Mouse (Mus musculus): ENCODE measurements around the gene Orc4. TPM values are rescaled to one million over a fixed set of nuclear protein-coding genes. Genes with fewer than 3 reads are reported as not detected.
"Not testable (repeated sequence)": the region's sequence is repeated elsewhere in the genome, so short reads cannot be mapped to it uniquely, and the experiment has no call there.

Orc4 gene
- polyA plus RNA-seq, 1 experiment from 2014 or later: 123 TPM

GRCm38 (mm10) chr2:48895186-48895585 lies 54.9 kb downstream of the Orc4 start:
- Histone ChIP-seq H3K27me3 (no peaks in the 10 kb centered on the region), H3K4me2 (no peak overlapping the region), H3K4me3 (no peak overlapping the region), H3K9ac (no peak overlapping the region), H3K4me1 (no peaks in the 10 kb centered on the region), H3K9me3 (no peaks in the 10 kb centered on the region), H3K36me3 (peaks cover 27% of the 10 kb centered on the region), H3K27ac (no peak overlapping the region)
- 90% methylated on average over 3 of the region's 3 CpGs for WGBS
- no peak for ATAC-seq (ENCODE audit: insufficient number of reproducible peaks, insufficient read depth, low FRiP score, low TSS enrichment, low read depth)

- Histone ChIP-seq H3K9ac (no peak overlapping the region), H3K4me3 (no peak overlapping the region), H3K4me1 (no peaks in the 10 kb centered on the region), H3K27me3 (no peaks in the 10 kb centered on the region), H3K4me2 (no peak overlapping the region), H3K9me3 (no peaks in the 10 kb centered on the region), H3K36me3 (peaks cover 3% of the 10 kb centered on the region; the same call in 1 of the 2 replicates), H3K27ac (no peak overlapping the region)
- ATAC-seq (ENCODE audit: insufficient number of reproducible peaks, insufficient read depth, low FRiP score, low TSS enrichment, low read depth): no peak
These were observed 64.1 kb downstream of the Orc4 start for GRCm38 (mm10) chr2:48885945-48886344.

GRCm38 (mm10) chr2:48868199-48868913 lies 81.7 kb downstream of the Orc4 start:
- Histone ChIP-seq H3K9me3 (no peaks in the 10 kb centered on the region), H3K4me1 (no peaks in the 10 kb centered on the region), H3K36me3 (no peaks in the 10 kb centered on the region), H3K27me3 (no peaks in the 10 kb centered on the region), H3K4me2 (no peak overlapping the region), H3K27ac (no peak overlapping the region), H3K9ac (no peak overlapping the region), H3K4me3 (no peak overlapping the region)
- no peak for ATAC-seq (ENCODE audit: insufficient number of reproducible peaks, insufficient read depth, low FRiP score, low TSS enrichment, low read depth)
- 88% methylated on average over 5 of the region's 5 CpGs for WGBS

- H3K27me3 ChIP-seq; H3K4me3 ChIP-seq; H3K4me1 ChIP-seq; H3K4me2 ChIP-seq; H3K9ac ChIP-seq; H3K27ac ChIP-seq; H3K36me3 ChIP-seq; ATAC-seq (ENCODE audit: insufficient number of reproducible peaks, insufficient read depth, low FRiP score, low TSS enrichment, low read depth); H3K9me3 ChIP-seq: not testable (repeated sequence)
- WGBS: 93% methylated on average over 6 of the region's 6 CpGs
These were observed 84.5 kb downstream of the Orc4 start for GRCm38 (mm10) chr2:48865596-48865995.

Other genes with a start within 250 kb of the Orc4 start
- 15.0 and 16.3 TPM in 2 replicates for gene Acvr2a, start 136.2 kb downstream of the Orc4 start, polyA plus RNA-seq (2015; fragmentation: Nextera tagmentation; extraction: Ambion mirVana)
- gene Mbd5, start 769 bp downstream of the Orc4 start, polyA plus RNA-seq (2015; fragmentation: Nextera tagmentation; extraction: Ambion mirVana): 33.0 and 34.6 TPM in 2 replicates